Comparison of ENCODE assay signal across 8 mouse cellular contexts in the genomic region with DNA sequence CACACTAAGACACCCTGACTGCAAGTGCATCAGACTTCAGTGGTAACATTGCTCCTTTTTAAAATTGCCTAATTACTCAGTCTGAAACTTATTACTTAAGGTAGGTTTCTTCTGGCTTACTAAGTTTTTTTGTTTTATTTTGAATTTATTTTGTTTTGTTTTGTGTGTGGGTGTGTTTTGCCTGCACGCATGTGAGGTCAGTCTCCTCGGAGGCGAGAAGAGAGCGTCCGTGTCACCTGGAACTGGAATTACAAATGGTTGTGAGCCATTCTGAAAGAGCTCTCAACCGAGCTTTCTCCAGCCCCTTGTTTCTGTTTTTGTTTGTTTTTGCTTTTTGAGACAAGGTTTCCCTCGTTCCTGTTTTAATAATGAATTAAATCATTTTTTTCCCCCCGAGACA. TPM values are rescaled to one million over a fixed set of nuclear protein-coding genes. Genes with fewer than 3 reads are reported as not detected.
DNase-seq lines count a peak whose midpoint lies in the region; ATAC-seq and TF ChIP-seq lines count a peak whose summit lies in the region.

No protein-coding gene starts in this region.

- peak overlapping the region; percentile 79 to 85 for H3K27ac ChIP-seq in heart, embryonic 14.5 days (replicated peaks in 1 of 2; ENCODE audit: control insufficient read depth in 1 of 2, insufficient read depth in 1 of 2, low read depth in 2 of 2, low read length in 2 of 2)
- H3K27ac ChIP-seq in hindbrain, embryonic 12.5 days: peak overlapping the region; percentile 90
- peak overlapping the region; percentile 69 for H3K27ac ChIP-seq in midbrain, embryonic 11.5 days (ENCODE audit: low read depth, low read length)

- H3K4me3 ChIP-seq in heart, embryonic 14.5 days (ENCODE audit: control insufficient read depth in 1 of 2, insufficient read depth in 1 of 2, low read depth in 1 of 2, low read length in 2 of 2): peak overlapping the region; percentile 30 to 70; a peak in 3 of 4 replicates
- H3K4me3 ChIP-seq in G1E (ENCODE audit: low read depth, low read length): peak overlapping the region; percentile 90
- peak overlapping the region; percentile 65 for H3K4me3 ChIP-seq in hindbrain, embryonic 12.5 days
- peak overlapping the region; percentile 17 for H3K4me3 ChIP-seq in midbrain, embryonic 11.5 days (ENCODE audit: low read depth, low read length)

- H3K27me3 ChIP-seq in heart, embryonic 14.5 days (ENCODE audit: control insufficient read depth, insufficient read depth, low read length): no peaks in the 10 kb centered on the region
- H3K27me3 ChIP-seq in G1E (ENCODE audit: insufficient read depth, low read length): no peaks in the 10 kb centered on the region
- H3K27me3 ChIP-seq in hindbrain, embryonic 12.5 days: no peaks in the 10 kb centered on the region
- no peaks in the 10 kb centered on the region for H3K27me3 ChIP-seq in midbrain, embryonic 11.5 days (ENCODE audit: control insufficient read depth, insufficient read depth, low read length)

- H3K36me3 ChIP-seq in heart, embryonic 14.5 days (ENCODE audit: control insufficient read depth, insufficient read depth, low read length): peaks cover 31% of the 10 kb centered on the region
- H3K36me3 ChIP-seq in G1E (replicated peaks): peaks cover 33% of the 10 kb centered on the region
- H3K36me3 ChIP-seq in hindbrain, embryonic 12.5 days: peaks cover 17% of the 10 kb centered on the region
- peaks cover 8% of the 10 kb centered on the region for H3K36me3 ChIP-seq in midbrain, embryonic 11.5 days (ENCODE audit: control insufficient read depth, insufficient read depth, low read length)

- peak overlapping the region; percentile 69 for H3K4me2 ChIP-seq in heart, embryonic 14.5 days (ENCODE audit: low read length)
- peak overlapping the region; percentile 56 for H3K4me2 ChIP-seq in hindbrain, embryonic 12.5 days (replicated peaks)
- H3K4me2 ChIP-seq in midbrain, embryonic 11.5 days: peak overlapping the region; percentile 44

- peaks cover 6 to 16% of the 10 kb centered on the region in 2 experiments; a peak in 3 of 4 replicates for H3K4me1 ChIP-seq in heart, embryonic 14.5 days (ENCODE audit: control insufficient read depth in 2 of 2, insufficient read depth in 2 of 2, low read length in 2 of 2)
- H3K4me1 ChIP-seq in G1E (ENCODE audit: insufficient read depth, low read depth, low read length): peaks cover 41% of the 10 kb centered on the region
- H3K4me1 ChIP-seq in hindbrain, embryonic 12.5 days: peaks cover 15% of the 10 kb centered on the region
- peaks cover 15% of the 10 kb centered on the region for H3K4me1 ChIP-seq in midbrain, embryonic 11.5 days (ENCODE audit: control insufficient read depth, insufficient read depth, low read length)

- TF ChIP-seq CTCF in G1E (IDR thresholded peaks at IDR 0.05; ENCODE audit: low read depth, low read length): no peak

- no peaks in the 10 kb centered on the region for H3K9me3 ChIP-seq in heart, embryonic 14.5 days (ENCODE audit: control insufficient read depth, low read length)
- H3K9me3 ChIP-seq in G1E (replicated peaks): no peaks in the 10 kb centered on the region
- no peaks in the 10 kb centered on the region for H3K9me3 ChIP-seq in hindbrain, embryonic 12.5 days (replicated peaks)
- no peaks in the 10 kb centered on the region for H3K9me3 ChIP-seq in midbrain, embryonic 11.5 days (ENCODE audit: control insufficient read depth, low read length)

- no peak for ATAC-seq in heart, embryonic 14.5 days (ENCODE audit: insufficient number of reproducible peaks, insufficient read depth, low FRiP score, low read depth)
- no peak for ATAC-seq in G1E (ENCODE audit: extremely low read depth, insufficient number of reproducible peaks, low FRiP score, poor library complexity, severe bottlenecking)
- ATAC-seq in hindbrain, embryonic 12.5 days (ENCODE audit: low FRiP score): no peak
- no peak for ATAC-seq in midbrain, embryonic 11.5 days (ENCODE audit: low FRiP score)

- H3K9ac ChIP-seq in heart, embryonic 14.5 days (ENCODE audit: low read length): peak overlapping the region; percentile 76
- peak overlapping the region; percentile 58 for H3K9ac ChIP-seq in hindbrain, embryonic 12.5 days
- peak overlapping the region; percentile 61 for H3K9ac ChIP-seq in midbrain, embryonic 11.5 days (ENCODE audit: low read length)

- no peak for DNase-seq in heart, adult 18-20 months
- DNase-seq in G1E (ENCODE audit: low spot score): no peak
- DNase-seq in midbrain, embryonic 11.5 days (ENCODE audit: low spot score, missing footprints): no peak
- DNase-seq in thymus, postnatal 0 days (ENCODE audit: low spot score): no peak
- DNase-seq in embryo, embryonic 10.5 days (ENCODE audit: low spot score): no peak
- DNase-seq in frontal cortex, adult 2 months (ENCODE audit: extremely low spot score in 1 of 2, low spot score in 1 of 2): no peak

- WGBS in heart, embryonic 14.5 days: 42% methylated on average over 8 of the region's 8 CpGs
- WGBS in hindbrain, embryonic 12.5 days: 44% methylated on average over 8 of the region's 8 CpGs
- 50% methylated on average over 8 of the region's 8 CpGs for WGBS in midbrain, embryonic 11.5 days

RNA-seq across cellular contexts. Expression of gene Pold2, which starts 0.6 kb away (rescaled TPM):
- polyA plus RNA-seq in heart, embryonic 14.5 days (2014; fragmentation: Nextera tagmentation; extraction: Ambion mirVana): 77.0 and 86.2 TPM in 2 replicates
- total RNA-seq in heart, adult 18-20 months (2021): 10 to 100 TPM; 35.4 to 40.6 TPM
- 47.5 and 55.5 TPM in 2 replicates for total RNA-seq in G1E (2014; fragmentation: Nextera tagmentation)
- 30.1 and 39.4 TPM in 2 replicates for total RNA-seq in G1E (2017)
- polyA plus RNA-seq in G1E (2012): 295 and 362 TPM in 2 replicates
- 79.6 and 84.1 TPM in 2 replicates for polyA plus RNA-seq in hindbrain, embryonic 12.5 days (2016; fragmentation: Nextera tagmentation; extraction: Ambion mirVana)
- 83.8 and 97.4 TPM in 2 replicates for polyA plus RNA-seq in midbrain, embryonic 11.5 days (2014; fragmentation: Nextera tagmentation; extraction: Ambion mirVana)
- polyA plus RNA-seq in thymus, postnatal 0 days (2015; fragmentation: Nextera tagmentation; extraction: Ambion mirVana): 97.0 and 118 TPM in 2 replicates
- polyA plus RNA-seq in frontal cortex, adult 2 months (2012; rRNA removed): 28.1 and 28.8 TPM in 2 replicates

RNA-seq across cellular contexts. Expression of gene Aebp1, which starts 16.9 kb away (rescaled TPM):
- polyA plus RNA-seq in heart, embryonic 14.5 days (2014; fragmentation: Nextera tagmentation; extraction: Ambion mirVana): 25.0 and 32.8 TPM in 2 replicates
- total RNA-seq in heart, adult 18-20 months (2021): 10 to 100 TPM; 16.4 to 26.9 TPM
- total RNA-seq in G1E (2014; fragmentation: Nextera tagmentation) (not detected in 2 replicates), G1E (2017) (0.17 TPM in 1 of 2 replicates, not detected in the other)
- not detected in 2 replicates for polyA plus RNA-seq in G1E (2012)
- 41.4 and 52.2 TPM in 2 replicates for polyA plus RNA-seq in hindbrain, embryonic 12.5 days (2016; fragmentation: Nextera tagmentation; extraction: Ambion mirVana)
- polyA plus RNA-seq in midbrain, embryonic 11.5 days (2014; fragmentation: Nextera tagmentation; extraction: Ambion mirVana): 15.0 and 15.8 TPM in 2 replicates
- 4.3 and 4.6 TPM in 2 replicates for polyA plus RNA-seq in thymus, postnatal 0 days (2015; fragmentation: Nextera tagmentation; extraction: Ambion mirVana)
- polyA plus RNA-seq in frontal cortex, adult 2 months (2012; rRNA removed): 15.8 and 20.3 TPM in 2 replicates

RNA-seq across cellular contexts. Expression of gene Myl7, which starts 19.9 kb away (rescaled TPM):
- 5,314 and 7,420 TPM in 2 replicates for polyA plus RNA-seq in heart, embryonic 14.5 days (2014; fragmentation: Nextera tagmentation; extraction: Ambion mirVana)
- total RNA-seq in heart, adult 18-20 months (2021): 100 to 1,000 TPM; 602 to 633 TPM
- not detected in 2 replicates for total RNA-seq in G1E (2014; fragmentation: Nextera tagmentation)
- total RNA-seq in G1E (2017): not detected in 2 replicates
- not detected in 2 replicates for polyA plus RNA-seq in G1E (2012)
- polyA plus RNA-seq in hindbrain, embryonic 12.5 days (2016; fragmentation: Nextera tagmentation; extraction: Ambion mirVana): 1.1 and 1.7 TPM in 2 replicates
- polyA plus RNA-seq in midbrain, embryonic 11.5 days (2014; fragmentation: Nextera tagmentation; extraction: Ambion mirVana): 0.59 and 0.92 TPM in 2 replicates
- 6.8 and 7.0 TPM in 2 replicates for polyA plus RNA-seq in thymus, postnatal 0 days (2015; fragmentation: Nextera tagmentation; extraction: Ambion mirVana)
- not detected in 2 replicates for polyA plus RNA-seq in frontal cortex, adult 2 months (2012; rRNA removed)

RNA-seq across cellular contexts. Expression of gene Polm, which starts 40.8 kb away (rescaled TPM):
- polyA plus RNA-seq in heart, embryonic 14.5 days (2014; fragmentation: Nextera tagmentation; extraction: Ambion mirVana): 5.6 and 7.0 TPM in 2 replicates
- 1 to 10 TPM; 1.7 to 3.3 TPM for total RNA-seq in heart, adult 18-20 months (2021)
- total RNA-seq in G1E (2014; fragmentation: Nextera tagmentation) (32.1 and 38.3 TPM in 2 replicates), G1E (2017) (15.4 and 16.6 TPM in 2 replicates)
- polyA plus RNA-seq in G1E (2012): 38.2 and 48.7 TPM in 2 replicates
- 8.5 TPM in 2 replicates for polyA plus RNA-seq in hindbrain, embryonic 12.5 days (2016; fragmentation: Nextera tagmentation; extraction: Ambion mirVana)
- 7.1 and 7.3 TPM in 2 replicates for polyA plus RNA-seq in midbrain, embryonic 11.5 days (2014; fragmentation: Nextera tagmentation; extraction: Ambion mirVana)
- 8.7 and 9.5 TPM in 2 replicates for polyA plus RNA-seq in thymus, postnatal 0 days (2015; fragmentation: Nextera tagmentation; extraction: Ambion mirVana)
- polyA plus RNA-seq in frontal cortex, adult 2 months (2012; rRNA removed): 10.8 and 15.9 TPM in 2 replicates

Comparison
In these comparisons a context has a peak if more than half of its experiments do, and no peak if none do; other contexts are left out.
1. H3K4me3 ChIP-seq: peak in every context shown above with its lines; median percentile 90 in G1E; 65 in hindbrain, embryonic 12.5 days; 50 in heart, embryonic 14.5 days; 17 in midbrain, embryonic 11.5 days.
2. RNA of gene Myl7, which starts 19.9 kb away (polyA plus RNA-seq): 5,314 to 7,420 TPM in heart, embryonic 14.5 days; 6.8 to 7.0 TPM in thymus, postnatal 0 days, 1.1 to 1.7 TPM in hindbrain, embryonic 12.5 days, 0.59 to 0.92 TPM in midbrain, embryonic 11.5 days, not detected in G1E and not detected in frontal cortex, adult 2 months; every median in the first group is over 100 times any median in the second.
3. Peak in every context shown above with its lines, with median percentiles within 50 percentile points of each other: H3K27ac ChIP-seq, H3K4me2 ChIP-seq and H3K9ac ChIP-seq.